Mouse (Mus musculus): ENCODE data around the gene Hoxb2. TPM values are rescaled to one million over a fixed set of nuclear protein-coding genes. Genes with fewer than 3 reads are reported as not detected.
A peak's percentile ranks its signal among the peaks of the same experiment; 100 is the strongest.

The Hoxb2 gene
- polyA plus RNA-seq, 1 experiment from 2014 or later: 13.4 TPM

- WGBS: 19% methylated on average over 33 of the region's 40 CpGs
- peak overlapping the region; percentile 71 for H3K4me2 ChIP-seq (replicated peaks; ENCODE audit: low read depth)
- ATAC-seq (ENCODE audit: low FRiP score, low TSS enrichment) (no peak), DNase-seq (ENCODE audit: low spot score) (peak; percentile 26)
- H3K27me3 ChIP-seq (ENCODE audit: control insufficient read depth, insufficient read depth, low read length): peaks cover 4% of the 10 kb centered on the region; the same call in 1 of the 2 replicates
- H3K9me3 ChIP-seq (ENCODE audit: control insufficient read depth, low read length): no peaks in the 10 kb centered on the region
- TF ChIP-seq EP300 (optimal IDR thresholded peaks at IDR 0.05) (no peak), CTCF (IDR thresholded peaks at IDR 0.05; ENCODE audit: low read depth) (no peak)
- peak overlapping the region; percentile 17; the same call in 1 of the 2 replicates for H3K4me3 ChIP-seq (ENCODE audit: low read depth, low read length)
- H3K27ac ChIP-seq (replicated peaks): peak overlapping the region; percentile 90
- H3K36me3 ChIP-seq (ENCODE audit: control insufficient read depth, insufficient read depth, low read length): no peaks in the 10 kb centered on the region; the same call in 1 of the 2 replicates
- peaks cover 2% of the 10 kb centered on the region; the same call in 1 of the 2 replicates for H3K4me1 ChIP-seq (replicated peaks; ENCODE audit: control insufficient read depth, insufficient read depth)
- H3K9ac ChIP-seq (ENCODE audit: low read length): peak overlapping the region; percentile 82
These were observed 6.1 kb upstream of the Hoxb2 start for GRCm38 (mm10) chr11:96344061-96344877.

- peak overlapping the region; percentile 90 for H3K27ac ChIP-seq (replicated peaks)
These were observed 5.5 kb upstream of the Hoxb2 start for GRCm38 (mm10) chr11:96344878-96345159.

DNA sequence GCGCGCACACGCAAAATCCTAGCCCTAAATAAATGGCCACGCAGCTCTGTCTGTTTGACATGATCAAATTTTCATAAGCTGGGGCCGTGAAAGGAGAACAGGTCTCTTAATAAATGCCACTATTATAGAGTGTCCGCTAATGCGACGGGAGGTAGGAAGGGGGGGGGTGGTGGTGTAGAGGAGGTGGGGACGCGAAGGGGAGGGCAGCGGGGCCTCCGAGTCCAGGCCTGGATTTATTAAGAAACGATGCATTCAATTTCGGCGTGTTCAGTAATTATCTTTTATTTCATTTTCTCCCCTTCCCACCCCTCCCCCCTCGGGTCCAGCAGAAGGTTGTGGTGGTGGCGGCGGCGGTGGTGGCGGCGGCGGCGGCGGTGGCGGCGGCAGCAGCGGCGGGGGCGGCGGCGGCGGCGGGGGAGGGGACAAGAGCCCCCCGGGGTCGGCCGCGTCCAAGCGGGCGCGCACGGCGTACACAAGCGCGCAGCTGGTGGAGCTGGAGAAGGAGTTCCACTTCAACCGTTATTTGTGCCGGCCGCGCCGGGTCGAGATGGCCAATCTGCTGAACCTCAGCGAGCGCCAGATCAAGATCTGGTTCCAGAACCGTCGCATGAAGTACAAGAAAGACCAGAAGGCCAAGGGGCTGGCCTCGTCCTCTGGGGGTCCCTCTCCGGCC is 5.0 kb upstream of the Hoxb2 start:
- Histone ChIP-seq H3K4me1 (replicated peaks; ENCODE audit: control insufficient read depth, insufficient read depth) (0 out of 2 replicates have a peak, but pooled peaks cover 2% of the 10 kb centered on the region), H3K27ac (replicated peaks) (peak overlapping the region; percentile 90)
- WGBS: 3% methylated on average over 42 of the region's 56 CpGs

More at GRCm38 (mm10) chr11:96344878-96345159, 5.5 kb upstream of the Hoxb2 start:
- Histone ChIP-seq H3K9ac (ENCODE audit: low read length) (peak overlapping the region; percentile 82; the same call in 1 of the 2 replicates), H3K4me3 (ENCODE audit: low read depth, low read length) (peak overlapping the region; percentile 29; the same call in 1 of the 2 replicates), H3K9me3 (ENCODE audit: control insufficient read depth, low read length) (no peaks in the 10 kb centered on the region), H3K4me1 (replicated peaks; ENCODE audit: control insufficient read depth, insufficient read depth) (0 out of 2 replicates have a peak, but pooled peaks cover 2% of the 10 kb centered on the region), H3K27me3 (ENCODE audit: control insufficient read depth, insufficient read depth, low read length) (peaks cover 4% of the 10 kb centered on the region; the same call in 1 of the 2 replicates), H3K4me2 (replicated peaks; ENCODE audit: low read depth) (peak overlapping the region; percentile 71), H3K36me3 (ENCODE audit: control insufficient read depth, insufficient read depth, low read length) (no peaks in the 10 kb centered on the region; the same call in 1 of the 2 replicates)
- DNase-seq (ENCODE audit: low spot score) (no peak), ATAC-seq (ENCODE audit: low FRiP score, low TSS enrichment) (no peak)
- TF ChIP-seq EP300 (optimal IDR thresholded peaks at IDR 0.05): no peak
- TF ChIP-seq CTCF (IDR thresholded peaks at IDR 0.05; ENCODE audit: low read depth): no peak
- WGBS: 20% methylated on average over 5 of the region's 6 CpGs

GRCm38 (mm10) chr11:96345893-96346806 is 4.2 kb upstream of the Hoxb2 start:
- H3K9ac ChIP-seq (ENCODE audit: low read length): peak overlapping the region; percentile 57
- peaks cover 4% of the 10 kb centered on the region; the same call in 1 of the 2 replicates for H3K27me3 ChIP-seq (ENCODE audit: control insufficient read depth, insufficient read depth, low read length)
- WGBS: 7% methylated on average over 44 of the region's 45 CpGs
- peak overlapping the region; percentile 90 for H3K27ac ChIP-seq (replicated peaks)
- H3K4me2 ChIP-seq (replicated peaks; ENCODE audit: low read depth): peak overlapping the region; percentile 71
- ATAC-seq (ENCODE audit: low FRiP score, low TSS enrichment): peak; percentile 25; the same call in 1 of the 2 replicates
- H3K4me1 ChIP-seq (replicated peaks; ENCODE audit: control insufficient read depth, insufficient read depth): 0 out of 2 replicates have a peak, but pooled peaks cover 2% of the 10 kb centered on the region
- H3K9me3 ChIP-seq (ENCODE audit: control insufficient read depth, low read length): no peaks in the 10 kb centered on the region
- no peak for DNase-seq (ENCODE audit: low spot score)
- TF ChIP-seq EP300 (optimal IDR thresholded peaks at IDR 0.05): no peak
- peak; percentile 37; the same call in 1 of the 2 replicates for TF ChIP-seq CTCF (IDR thresholded peaks at IDR 0.05; ENCODE audit: low read depth)
- H3K36me3 ChIP-seq (ENCODE audit: control insufficient read depth, insufficient read depth, low read length): no peaks in the 10 kb centered on the region; the same call in 1 of the 2 replicates
- H3K4me3 ChIP-seq (ENCODE audit: low read depth, low read length): peak overlapping the region; percentile 29

More for the DNA sequence above, 5.0 kb upstream of the Hoxb2 start:
- DNase-seq (ENCODE audit: low spot score): no peak
- TF ChIP-seq EP300 (optimal IDR thresholded peaks at IDR 0.05) (no peak), CTCF (IDR thresholded peaks at IDR 0.05; ENCODE audit: low read depth) (no peak)
- no peak for ATAC-seq (ENCODE audit: low FRiP score, low TSS enrichment)
- peak overlapping the region; percentile 71 for H3K4me2 ChIP-seq (replicated peaks; ENCODE audit: low read depth)
- peak overlapping the region; percentile 29 for H3K4me3 ChIP-seq (ENCODE audit: low read depth, low read length)
- no peaks in the 10 kb centered on the region; the same call in 1 of the 2 replicates for H3K36me3 ChIP-seq (ENCODE audit: control insufficient read depth, insufficient read depth, low read length)
- peaks cover 4% of the 10 kb centered on the region; the same call in 1 of the 2 replicates for H3K27me3 ChIP-seq (ENCODE audit: control insufficient read depth, insufficient read depth, low read length)
- H3K9me3 ChIP-seq (ENCODE audit: control insufficient read depth, low read length): no peaks in the 10 kb centered on the region
- peak overlapping the region; percentile 57 for H3K9ac ChIP-seq (ENCODE audit: low read length)

DNA sequence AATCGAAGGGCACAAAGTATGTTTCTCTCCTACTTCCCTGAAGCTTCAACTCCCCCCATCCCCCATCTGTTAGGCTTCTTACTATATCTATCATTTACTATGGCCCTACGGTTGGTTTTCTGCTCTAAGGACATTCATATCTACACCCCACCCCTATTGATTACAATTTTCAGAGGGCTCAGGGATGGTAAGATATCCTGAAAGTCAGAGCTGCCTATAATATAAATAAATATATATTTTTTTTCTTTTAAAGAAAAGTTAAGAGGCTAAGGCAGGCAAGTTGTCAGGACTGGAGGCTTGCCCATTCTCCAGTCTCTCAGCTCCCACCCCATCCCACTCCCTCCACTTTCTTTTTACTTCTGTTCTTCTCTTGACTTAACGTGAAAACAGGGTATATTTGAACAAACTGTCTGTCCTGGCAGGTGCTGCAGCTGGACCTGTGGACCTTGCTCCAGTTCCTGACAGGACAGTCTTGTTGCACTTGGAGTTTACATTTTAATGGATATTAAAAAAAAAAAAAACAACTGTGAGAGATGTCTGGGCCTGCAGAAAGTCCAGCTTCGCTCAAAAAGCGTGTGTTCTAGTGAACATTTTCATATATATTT is 3.3 kb upstream of the Hoxb2 start:
- ATAC-seq (ENCODE audit: low FRiP score, low TSS enrichment): no peak
- no peaks in the 10 kb centered on the region; the same call in 1 of the 2 replicates for H3K36me3 ChIP-seq (ENCODE audit: control insufficient read depth, insufficient read depth, low read length)
- no peak overlapping the region for H3K9ac ChIP-seq (ENCODE audit: low read length)
- H3K27me3 ChIP-seq (ENCODE audit: control insufficient read depth, insufficient read depth, low read length): peaks cover 4% of the 10 kb centered on the region; the same call in 1 of the 2 replicates
- H3K4me3 ChIP-seq (ENCODE audit: low read depth, low read length): no peak overlapping the region
- 45% methylated on average over 5 of the region's 5 CpGs for WGBS
- H3K9me3 ChIP-seq (ENCODE audit: control insufficient read depth, low read length): no peaks in the 10 kb centered on the region
- TF ChIP-seq CTCF (IDR thresholded peaks at IDR 0.05; ENCODE audit: low read depth) (no peak), EP300 (optimal IDR thresholded peaks at IDR 0.05) (no peak)
- H3K4me2 ChIP-seq (replicated peaks; ENCODE audit: low read depth): no peak overlapping the region
- peak overlapping the region; percentile 90 for H3K27ac ChIP-seq (replicated peaks)
- DNase-seq (ENCODE audit: low spot score): no peak
- 0 out of 2 replicates have a peak, but pooled peaks cover 2% of the 10 kb centered on the region for H3K4me1 ChIP-seq (replicated peaks; ENCODE audit: control insufficient read depth, insufficient read depth)

Measured in stomach, postnatal 0 days (tissue).